Mouse (Mus musculus): ENCODE measurements around the gene Fyb2. TPM values are rescaled to one million over a fixed set of nuclear protein-coding genes. Genes with fewer than 3 reads are reported as not detected.

The Fyb2 gene
- total RNA-seq, 2 experiments from 2014 or later: 0.26 to 0.73 TPM

DNA sequence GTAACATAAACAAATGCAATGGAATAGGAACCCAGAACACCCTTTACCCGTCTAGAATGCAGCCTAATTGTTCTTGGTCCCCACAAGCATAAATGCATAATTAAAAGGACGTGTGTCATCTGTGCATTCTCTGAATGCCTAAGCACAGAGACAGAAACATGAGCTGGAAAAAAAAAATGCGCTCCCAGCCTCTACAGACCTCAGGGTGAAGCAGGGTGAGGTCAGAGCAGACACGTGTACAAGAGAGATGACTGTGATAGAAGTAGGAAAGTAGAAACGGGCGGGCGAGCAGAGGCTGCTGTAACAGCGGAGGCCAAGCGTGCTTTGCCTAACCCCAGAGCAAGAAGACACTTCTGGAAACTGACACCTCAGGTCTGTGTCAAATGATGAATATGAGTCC, 22.8 kb downstream of the Fyb2 start:
- no peak for DNase-seq (ENCODE audit: low spot score in 2 of 2)

- no peak for DNase-seq (ENCODE audit: low spot score in 2 of 2)
Observed at GRCm38 (mm10) chr4:104939535-104939934, 26.3 kb downstream of the Fyb2 start.

GRCm38 (mm10) chr4:104941895-104942294, 28.6 kb downstream of the Fyb2 start:
- DNase-seq (ENCODE audit: low spot score in 2 of 2): no peak

- DNase-seq (ENCODE audit: low spot score in 2 of 2): no peak
Observed at GRCm38 (mm10) chr4:104944482-104944881, 31.2 kb downstream of the Fyb2 start.

GRCm38 (mm10) chr4:104948886-104949285, 35.6 kb downstream of the Fyb2 start:
- no peak for DNase-seq (ENCODE audit: low spot score in 2 of 2)

DNA sequence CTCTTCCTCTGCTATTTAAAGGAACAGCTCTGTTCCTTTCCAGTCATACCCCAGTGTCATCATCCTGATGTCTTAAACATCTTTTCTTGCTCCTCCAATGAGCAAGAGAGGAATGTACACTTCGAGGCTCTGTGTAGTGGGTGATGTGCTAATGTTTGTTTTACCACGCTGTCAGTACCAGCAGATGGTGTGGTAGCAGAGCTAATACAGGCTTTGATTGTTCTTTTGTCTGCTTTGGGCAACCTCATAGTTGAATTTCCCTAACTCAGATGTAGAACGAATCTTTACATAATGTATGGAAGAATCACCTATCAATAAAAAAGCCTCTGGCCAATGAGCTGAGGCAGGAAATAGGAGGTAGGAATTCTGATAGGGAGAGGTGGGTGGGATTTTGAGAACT, 36.0 kb downstream of the Fyb2 start:
- DNase-seq (ENCODE audit: low spot score in 2 of 2): no peak

GRCm38 (mm10) chr4:104951280-104951878, 38.1 kb downstream of the Fyb2 start:
- no peak for DNase-seq (ENCODE audit: low spot score in 2 of 2)

DNA sequence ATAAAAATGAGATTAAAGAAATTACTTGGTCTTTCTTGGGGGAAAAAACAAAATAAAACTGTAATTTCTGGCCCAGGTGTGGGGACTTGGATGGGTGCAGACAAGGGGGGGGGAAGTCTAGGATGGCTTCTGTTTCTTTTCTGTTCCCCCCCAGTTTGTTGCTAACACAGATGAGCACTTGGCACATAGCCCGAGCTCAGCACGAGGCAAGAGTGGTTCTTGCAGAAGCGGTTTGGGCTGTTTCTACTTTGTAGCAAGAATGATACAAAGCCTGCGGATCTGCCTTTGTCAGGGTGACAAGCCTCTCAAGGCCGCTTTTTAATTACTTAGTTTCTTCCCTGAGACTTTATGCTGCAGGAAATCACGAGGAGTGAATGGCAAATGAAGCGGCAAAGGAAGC, 43.4 kb downstream of the Fyb2 start:
- DNase-seq (ENCODE audit: low spot score in 2 of 2): no peak

GRCm38 (mm10) chr4:104961431-104961830, 48.2 kb downstream of the Fyb2 start:
- no peak for DNase-seq (ENCODE audit: low spot score in 2 of 2)

DNA sequence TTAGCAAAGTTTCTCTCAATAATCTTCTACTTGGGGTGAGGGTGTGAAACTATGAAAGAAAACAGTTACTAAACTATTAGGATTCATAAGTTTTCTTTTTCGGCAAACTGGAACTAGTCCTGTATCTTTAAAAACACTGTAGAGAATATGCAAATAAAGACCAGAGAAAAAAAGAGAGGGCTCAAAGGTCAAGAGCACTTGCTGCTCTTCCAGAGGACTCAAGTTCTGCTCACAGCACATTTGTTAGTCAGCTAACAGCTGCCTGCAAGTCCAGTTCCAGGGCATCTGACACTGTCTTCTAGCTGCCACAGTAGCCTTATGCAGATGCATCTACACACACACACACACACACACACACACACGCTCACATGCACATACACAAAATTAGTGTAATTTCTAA, 59.4 kb downstream of the Fyb2 start:
- no peak for DNase-seq (ENCODE audit: low spot score in 2 of 2)

- no peak for DNase-seq (ENCODE audit: low spot score in 2 of 2)
Observed at GRCm38 (mm10) chr4:104975162-104975830, 62.0 kb downstream of the Fyb2 start.

- DNase-seq (ENCODE audit: low spot score in 2 of 2): no peak
Observed at GRCm38 (mm10) chr4:104985960-104986632, 72.8 kb downstream of the Fyb2 start.

DNA sequence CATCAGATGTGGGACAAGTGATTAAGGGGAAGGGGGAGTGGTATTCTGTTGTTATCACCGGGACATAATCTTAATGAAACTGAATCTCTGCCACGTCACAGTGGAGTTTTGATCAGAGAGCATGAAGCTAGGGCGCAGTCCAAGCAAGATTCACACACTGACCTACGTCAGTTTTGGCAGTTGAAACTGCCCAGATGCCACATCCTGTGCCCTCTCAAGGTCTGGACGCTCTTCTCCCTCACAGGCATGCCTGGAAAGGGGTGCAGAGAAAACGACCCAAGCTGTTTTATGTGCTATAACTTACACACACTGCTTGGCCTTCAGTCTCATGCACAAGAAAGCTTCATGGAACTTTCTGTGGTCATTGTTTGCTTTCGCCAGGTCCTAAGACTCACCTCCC, 74.4 kb downstream of the Fyb2 start:
- no peak for DNase-seq (ENCODE audit: low spot score in 2 of 2)

- DNase-seq (ENCODE audit: low spot score in 2 of 2): peak; percentile 8 to 29
Observed at GRCm38 (mm10) chr4:104988102-104988501, 74.8 kb downstream of the Fyb2 start.

GRCm38 (mm10) chr4:104988709-104989108, 75.5 kb downstream of the Fyb2 start:
- DNase-seq (ENCODE audit: low spot score in 2 of 2): no peak

- DNase-seq (ENCODE audit: low spot score in 2 of 2): no peak
Observed at GRCm38 (mm10) chr4:104990016-104990415, 76.8 kb downstream of the Fyb2 start.

DNA sequence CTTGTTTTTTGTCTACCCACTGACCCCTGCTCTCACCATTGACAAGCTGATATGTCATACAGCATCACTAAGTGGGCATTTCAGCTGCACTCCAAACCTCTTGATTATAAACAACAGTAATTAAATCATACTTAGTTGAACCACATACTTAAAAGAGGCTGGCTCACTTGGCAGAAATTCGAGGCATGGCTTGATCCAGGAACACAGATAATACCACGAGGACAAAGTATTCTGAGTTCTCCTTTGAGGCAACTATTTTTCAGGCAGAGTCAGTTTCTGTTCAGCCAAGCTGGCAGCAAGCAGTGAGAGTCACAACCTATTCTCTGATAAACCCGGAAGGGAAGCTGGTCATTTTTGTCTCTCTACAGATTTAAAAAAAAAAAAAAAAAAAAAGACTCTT, 77.4 kb downstream of the Fyb2 start:
- no peak for DNase-seq (ENCODE audit: low spot score in 2 of 2)

- no peak for DNase-seq (ENCODE audit: low spot score in 2 of 2)
Observed at GRCm38 (mm10) chr4:104992271-104992670, 79.0 kb downstream of the Fyb2 start.

DNA sequence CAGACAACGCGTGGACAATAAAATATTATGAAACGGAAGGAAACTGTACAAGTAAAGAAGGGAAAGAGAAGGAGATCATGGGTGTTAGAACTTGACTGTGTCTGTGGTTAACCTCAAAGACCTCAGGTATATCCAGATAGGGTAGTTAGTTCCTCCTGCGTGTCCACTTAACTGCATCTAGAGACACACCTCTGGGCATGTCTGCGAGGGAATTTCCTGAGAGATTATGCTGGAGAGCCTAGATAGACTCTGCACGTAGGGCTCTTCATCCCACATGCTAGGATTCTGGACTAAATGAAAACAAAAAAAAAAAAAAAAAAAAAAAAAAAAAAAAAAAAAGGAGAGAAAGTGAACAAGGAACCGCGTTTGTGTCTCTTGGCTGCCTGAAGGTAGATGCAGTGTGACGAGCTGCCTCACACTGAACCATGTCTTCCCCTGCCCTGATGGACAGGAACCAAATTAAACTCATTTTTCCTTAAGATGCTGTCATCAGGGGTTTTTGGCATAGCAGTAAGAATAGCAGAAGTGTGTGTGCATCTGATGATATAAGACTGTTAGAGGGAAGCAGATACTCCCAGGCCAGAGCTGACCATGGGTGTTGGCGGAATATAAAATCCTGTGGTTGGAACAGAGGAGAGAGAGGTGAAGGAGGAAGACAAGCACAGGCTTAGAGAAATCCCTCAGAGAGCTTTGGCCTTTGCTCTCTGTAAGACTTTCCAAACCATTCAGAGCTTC, 80.1 kb downstream of the Fyb2 start:
- DNase-seq (ENCODE audit: low spot score in 2 of 2): no peak

GRCm38 (mm10) chr4:104999702-105000101, 86.4 kb downstream of the Fyb2 start:
- no peak for DNase-seq (ENCODE audit: low spot score in 2 of 2)

DNA sequence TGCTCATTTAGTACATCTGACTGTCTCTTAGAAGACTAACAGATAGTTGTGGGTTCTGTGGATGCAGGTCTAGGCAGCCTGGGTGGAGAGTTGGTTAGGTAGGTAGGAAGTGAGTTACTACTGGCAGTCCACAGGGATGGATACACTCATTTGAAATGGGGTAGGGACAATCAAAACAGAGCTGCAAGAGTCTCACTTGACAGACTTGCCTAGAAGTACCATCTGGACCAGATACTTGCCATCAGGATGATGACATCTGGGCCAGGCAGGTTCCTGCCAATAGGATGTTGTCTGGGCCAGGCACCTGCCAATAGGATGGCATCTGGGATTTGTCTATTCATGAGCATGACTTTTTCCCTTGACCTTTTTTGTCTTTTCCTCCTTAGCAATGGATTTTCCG, 88.5 kb downstream of the Fyb2 start:
- DNase-seq (ENCODE audit: low spot score in 2 of 2): no peak

- DNase-seq (ENCODE audit: low spot score in 2 of 2): no peak
Observed at GRCm38 (mm10) chr4:105004135-105004534, 90.9 kb downstream of the Fyb2 start.
